Comparison of ENCODE assay signal across 14 mouse cellular contexts in genomic region chr12:50943340-50943739, GRCm38 (mm10).
DNase-seq lines count a peak whose midpoint lies in the region; ATAC-seq lines count a peak whose summit lies in the region.
"Had no signal": no experiment of that assay in that cellular context is flagged by ENCODE, and none has a peak within 500 bp of the region (broad histone marks: within the 10 kb centered on the region; RNA-seq: fewer than 3 reads in every experiment).

No protein-coding gene starts in this region.

- no peaks in the 10 kb centered on the region for H3K36me3 ChIP-seq in hindbrain, embryonic 11.5 days (ENCODE audit: control insufficient read depth, insufficient read depth, low read length)
- no peaks in the 10 kb centered on the region for H3K36me3 ChIP-seq in hindbrain, embryonic 10.5 days
- no peaks in the 10 kb centered on the region for H3K36me3 ChIP-seq in limb, embryonic 13.5 days
- no peaks in the 10 kb centered on the region for H3K36me3 ChIP-seq in neural tube, embryonic 15.5 days
- H3K36me3 ChIP-seq: embryonic facial prominence, embryonic 12.5 days; liver, embryonic 12.5 days; lung, embryonic 15.5 days had no signal

- H3K27ac ChIP-seq in hindbrain, embryonic 11.5 days (ENCODE audit: low read depth, low read length): no peak overlapping the region
- H3K27ac ChIP-seq in hindbrain, embryonic 10.5 days: no peak overlapping the region
- H3K27ac ChIP-seq in limb, embryonic 13.5 days: no peak overlapping the region
- no peak overlapping the region for H3K27ac ChIP-seq in neural tube, embryonic 15.5 days (replicated peaks)
- H3K27ac ChIP-seq: embryonic facial prominence, embryonic 12.5 days; liver, embryonic 12.5 days; lung, embryonic 15.5 days had no signal

- no peaks in the 10 kb centered on the region for H3K4me1 ChIP-seq in hindbrain, embryonic 11.5 days (replicated peaks; ENCODE audit: control insufficient read depth, insufficient read depth, low read length)
- H3K4me1 ChIP-seq in hindbrain, embryonic 10.5 days (replicated peaks): no peaks in the 10 kb centered on the region
- H3K4me1 ChIP-seq in limb, embryonic 13.5 days: no peaks in the 10 kb centered on the region
- H3K4me1 ChIP-seq in neural tube, embryonic 15.5 days: 0 out of 2 replicates have a peak, but pooled peaks cover 8% of the 10 kb centered on the region
- H3K4me1 ChIP-seq: embryonic facial prominence, embryonic 12.5 days; liver, embryonic 12.5 days; lung, embryonic 15.5 days had no signal

- H3K4me3 ChIP-seq in hindbrain, embryonic 11.5 days (ENCODE audit: low read depth, low read length): no peak overlapping the region
- H3K4me3 ChIP-seq in hindbrain, embryonic 10.5 days: no peak overlapping the region
- H3K4me3 ChIP-seq in limb, embryonic 13.5 days: no peak overlapping the region
- no peak overlapping the region for H3K4me3 ChIP-seq in neural tube, embryonic 15.5 days (replicated peaks)
- H3K4me3 ChIP-seq: liver, embryonic 12.5 days; myocyte had no signal

- DNase-seq in hindbrain, embryonic 11.5 days (ENCODE audit: low spot score): no peak
- DNase-seq in hindbrain, embryonic 10.5 days (ENCODE audit: low spot score): no peak
- peak; percentile 2 for DNase-seq in retina, postnatal 7 days (ENCODE audit: low read depth, low spot score)
- no peak for DNase-seq in retina, embryonic 14.5 days (ENCODE audit: low spot score)
- DNase-seq in heart, adult 8-10 months (ENCODE audit: low spot score): no peak
- DNase-seq in heart, postnatal 4 days: no peak
- DNase-seq: B cell, adult 2 months; thymus, adult 18-20 months had no signal

- peak; percentile 32 for ATAC-seq in hindbrain, embryonic 11.5 days (ENCODE audit: low FRiP score)
- ATAC-seq in limb, embryonic 13.5 days (ENCODE audit: low FRiP score, low read depth): 0 out of 2 replicates have a peak, but pooled peaks have one; percentile 3
- peak; percentile 59 for ATAC-seq in neural tube, embryonic 15.5 days (ENCODE audit: low FRiP score)
- ATAC-seq: liver, embryonic 12.5 days had no signal

- H3K27me3 ChIP-seq in hindbrain, embryonic 11.5 days (ENCODE audit: control insufficient read depth, insufficient read depth, low read length): no peaks in the 10 kb centered on the region; the same call in none of the 2 replicates
- peaks cover 13% of the 10 kb centered on the region for H3K27me3 ChIP-seq in hindbrain, embryonic 10.5 days (ENCODE audit: insufficient read depth, poor library complexity, severe bottlenecking)
- H3K27me3 ChIP-seq in limb, embryonic 13.5 days: peaks cover 24% of the 10 kb centered on the region
- H3K27me3 ChIP-seq in neural tube, embryonic 15.5 days (replicated peaks): no peaks in the 10 kb centered on the region
- H3K27me3 ChIP-seq: embryonic facial prominence, embryonic 12.5 days; liver, embryonic 12.5 days had no signal

- H3K9me3 ChIP-seq in hindbrain, embryonic 11.5 days (ENCODE audit: control insufficient read depth, low read length): no peaks in the 10 kb centered on the region
- 0 out of 2 replicates have a peak, but pooled peaks cover 2% of the 10 kb centered on the region for H3K9me3 ChIP-seq in hindbrain, embryonic 10.5 days
- no peaks in the 10 kb centered on the region for H3K9me3 ChIP-seq in limb, embryonic 13.5 days
- no peaks in the 10 kb centered on the region for H3K9me3 ChIP-seq in neural tube, embryonic 15.5 days (replicated peaks)
- H3K9me3 ChIP-seq: embryonic facial prominence, embryonic 12.5 days; liver, embryonic 12.5 days; lung, embryonic 15.5 days had no signal

- H3K9ac ChIP-seq in hindbrain, embryonic 11.5 days (ENCODE audit: low read depth, low read length): no peak overlapping the region
- no peak overlapping the region for H3K9ac ChIP-seq in limb, embryonic 13.5 days
- no peak overlapping the region for H3K9ac ChIP-seq in neural tube, embryonic 15.5 days (replicated peaks)
- H3K9ac ChIP-seq: liver, embryonic 12.5 days had no signal

- H3K4me2 ChIP-seq in hindbrain, embryonic 11.5 days (replicated peaks; ENCODE audit: low read depth, low read length): no peak overlapping the region
- H3K4me2 ChIP-seq in limb, embryonic 13.5 days (replicated peaks): 0 out of 2 replicates have a peak overlapping the region, but pooled peaks have one; percentile 59
- H3K4me2 ChIP-seq in neural tube, embryonic 15.5 days: peak overlapping the region; percentile 56

- WGBS in hindbrain, embryonic 11.5 days: 54% methylated on average over 3 of the region's 3 CpGs
- 50% methylated on average over 3 of the region's 3 CpGs for WGBS in hindbrain, embryonic 10.5 days
- 41% methylated on average over 3 of the region's 3 CpGs for WGBS in limb, embryonic 13.5 days
- WGBS in neural tube, embryonic 15.5 days: 50% methylated on average over 3 of the region's 3 CpGs

Comparison
In these comparisons a context has a peak if more than half of its experiments do, and no peak if none do; other contexts are left out.
1. ATAC-seq: peak in every context shown above with its lines; median percentile 59 in neural tube, embryonic 15.5 days; 32 in hindbrain, embryonic 11.5 days; 3 in limb, embryonic 13.5 days.